ENCODE assay signal across 8 mouse cellular contexts in genomic region chr19:46306268-46306610, GRCm38 (mm10). TPM values are rescaled to one million over a fixed set of nuclear protein-coding genes. Genes with fewer than 3 reads are reported as not detected.
DNase-seq lines count a peak whose midpoint lies in the region; ATAC-seq lines count a peak whose summit lies in the region.

No protein-coding gene starts in this region.

- peak overlapping the region; percentile 100 for H3K4me3 ChIP-seq in megakaryocyte, embryonic 14.5 days (replicated peaks)
- peak overlapping the region; percentile 81 for H3K4me3 ChIP-seq in intestine, embryonic 16.5 days (ENCODE audit: low read length)
- peak overlapping the region; percentile 47 for H3K4me3 ChIP-seq in neural tube, embryonic 15.5 days (replicated peaks)

- ATAC-seq in megakaryocyte, adult 5-6 weeks (ENCODE audit: poor library complexity, severe bottlenecking), result no peak
- no peak for ATAC-seq in intestine, embryonic 16.5 days
- ATAC-seq in neural tube, embryonic 15.5 days (ENCODE audit: low FRiP score), result no peak

- no peaks in the 10 kb centered on the region for H3K9me3 ChIP-seq in megakaryocyte, embryonic 14.5 days
- no peaks in the 10 kb centered on the region for H3K9me3 ChIP-seq in intestine, embryonic 16.5 days (ENCODE audit: control insufficient read depth, low read length)
- H3K9me3 ChIP-seq in neural tube, embryonic 15.5 days (replicated peaks), result no peaks in the 10 kb centered on the region

- peak overlapping the region; percentile 98 for H3K4me2 ChIP-seq in intestine, embryonic 16.5 days (ENCODE audit: low read depth, low read length)
- H3K4me2 ChIP-seq in neural tube, embryonic 15.5 days, result peak overlapping the region; percentile 93

- 55% methylated on average over 5 of the region's 5 CpGs for WGBS in intestine, embryonic 16.5 days
- WGBS in neural tube, embryonic 15.5 days, result 56% methylated on average over 5 of the region's 5 CpGs

- peak overlapping the region; percentile 45; the same call in 1 of the 2 replicates for H3K27ac ChIP-seq in intestine, embryonic 16.5 days (ENCODE audit: low read length)
- H3K27ac ChIP-seq in neural tube, embryonic 15.5 days (replicated peaks), result no peak overlapping the region

- peak overlapping the region; percentile 79 for H3K9ac ChIP-seq in intestine, embryonic 16.5 days (ENCODE audit: low read depth, low read length)
- H3K9ac ChIP-seq in neural tube, embryonic 15.5 days (replicated peaks), result 0 out of 2 replicates have a peak overlapping the region, but pooled peaks have one; percentile 44

- peaks cover 43% of the 10 kb centered on the region for H3K36me3 ChIP-seq in megakaryocyte, embryonic 14.5 days (replicated peaks; ENCODE audit: low read length)
- H3K36me3 ChIP-seq in intestine, embryonic 16.5 days (ENCODE audit: control insufficient read depth, insufficient read depth, low read length), result 0 out of 2 replicates have a peak, but pooled peaks cover 3% of the 10 kb centered on the region
- peaks cover 2% of the 10 kb centered on the region; the same call in 1 of the 2 replicates for H3K36me3 ChIP-seq in neural tube, embryonic 15.5 days

- peaks cover 28% of the 10 kb centered on the region for H3K27me3 ChIP-seq in megakaryocyte, embryonic 14.5 days (replicated peaks)
- H3K27me3 ChIP-seq in intestine, embryonic 16.5 days (replicated peaks; ENCODE audit: control insufficient read depth, insufficient read depth, low read length), result peaks cover 5% of the 10 kb centered on the region; the same call in 1 of the 2 replicates
- peaks cover 42% of the 10 kb centered on the region for H3K27me3 ChIP-seq in neural tube, embryonic 15.5 days (replicated peaks)

- H3K4me1 ChIP-seq in megakaryocyte, embryonic 14.5 days, result peaks cover 51% of the 10 kb centered on the region
- peaks cover 25% of the 10 kb centered on the region for H3K4me1 ChIP-seq in intestine, embryonic 16.5 days (ENCODE audit: control insufficient read depth, insufficient read depth, low read length)
- H3K4me1 ChIP-seq in neural tube, embryonic 15.5 days, result peaks cover 39% of the 10 kb centered on the region

- DNase-seq in cerebellum, adult 11-12 months, result peak; percentile 19
- DNase-seq in cerebellum, adult 8-10 months, result no peak
- DNase-seq in right cerebral cortex, postnatal 14 days, result no peak
- no peak for DNase-seq in urinary bladder, postnatal 25 days (ENCODE audit: low spot score)

RNA-seq across cellular contexts. Expression of gene Nfkb2, which starts 2.1 kb away (rescaled TPM):
- 32.0 and 46.7 TPM in 2 replicates for polyA plus RNA-seq in megakaryocyte, embryonic 14.5 days (2012; ENCODE audit: insufficient read depth, low replicate concordance)
- total RNA-seq in megakaryocyte, adult 5-6 weeks (2015), result 8.1 and 10.0 TPM in 2 replicates
- total RNA-seq in megakaryocyte, adult 5-6 weeks (2017), result 14.6 and 20.3 TPM in 2 replicates
- polyA plus RNA-seq in intestine, embryonic 16.5 days (2015; fragmentation: Nextera tagmentation; extraction: Ambion mirVana), result 9.1 and 9.8 TPM in 2 replicates
- polyA plus RNA-seq in neural tube, embryonic 15.5 days (2015; fragmentation: Nextera tagmentation; extraction: Ambion mirVana), result 2.4 and 10.0 TPM in 2 replicates

RNA-seq across cellular contexts. Expression of gene Psd, which starts 20.7 kb away (rescaled TPM):
- 0.19 TPM in 1 of 2 replicates, not detected in the other for polyA plus RNA-seq in megakaryocyte, embryonic 14.5 days (2012; ENCODE audit: insufficient read depth, low replicate concordance)
- 0.11 and 0.36 TPM in 2 replicates for total RNA-seq in megakaryocyte, adult 5-6 weeks (2015)
- not detected in 2 replicates for total RNA-seq in megakaryocyte, adult 5-6 weeks (2017)
- 13.2 and 13.6 TPM in 2 replicates for polyA plus RNA-seq in intestine, embryonic 16.5 days (2015; fragmentation: Nextera tagmentation; extraction: Ambion mirVana)
- 88.4 and 118 TPM in 2 replicates for polyA plus RNA-seq in neural tube, embryonic 15.5 days (2015; fragmentation: Nextera tagmentation; extraction: Ambion mirVana)

RNA-seq across cellular contexts. Expression of gene Fbxl15, which starts 21.7 kb away (rescaled TPM):
- 17.4 and 18.6 TPM in 2 replicates for polyA plus RNA-seq in megakaryocyte, embryonic 14.5 days (2012; ENCODE audit: insufficient read depth, low replicate concordance)
- 1.9 and 2.1 TPM in 2 replicates for total RNA-seq in megakaryocyte, adult 5-6 weeks (2015)
- total RNA-seq in megakaryocyte, adult 5-6 weeks (2017), result 1.3 and 1.8 TPM in 2 replicates
- 17.3 and 18.9 TPM in 2 replicates for polyA plus RNA-seq in intestine, embryonic 16.5 days (2015; fragmentation: Nextera tagmentation; extraction: Ambion mirVana)
- 44.0 and 52.3 TPM in 2 replicates for polyA plus RNA-seq in neural tube, embryonic 15.5 days (2015; fragmentation: Nextera tagmentation; extraction: Ambion mirVana)

RNA-seq across cellular contexts. Expression of gene Cuedc2, which starts 32.3 kb away (rescaled TPM):
- 39.1 and 126 TPM in 2 replicates for polyA plus RNA-seq in megakaryocyte, embryonic 14.5 days (2012; ENCODE audit: insufficient read depth, low replicate concordance)
- 31.3 and 33.1 TPM in 2 replicates for total RNA-seq in megakaryocyte, adult 5-6 weeks (2015)
- total RNA-seq in megakaryocyte, adult 5-6 weeks (2017), result 108 and 114 TPM in 2 replicates
- 127 and 132 TPM in 2 replicates for polyA plus RNA-seq in intestine, embryonic 16.5 days (2015; fragmentation: Nextera tagmentation; extraction: Ambion mirVana)
- 322 and 350 TPM in 2 replicates for polyA plus RNA-seq in neural tube, embryonic 15.5 days (2015; fragmentation: Nextera tagmentation; extraction: Ambion mirVana)

RNA-seq across cellular contexts. Expression of gene Mfsd13a, which starts 34.7 kb away (rescaled TPM):
- polyA plus RNA-seq in megakaryocyte, embryonic 14.5 days (2012; ENCODE audit: insufficient read depth, low replicate concordance), result 8.8 and 9.9 TPM in 2 replicates
- total RNA-seq in megakaryocyte, adult 5-6 weeks (2015), result 17.2 and 18.1 TPM in 2 replicates
- total RNA-seq in megakaryocyte, adult 5-6 weeks (2017), result 8.1 and 11.7 TPM in 2 replicates
- 16.2 and 16.3 TPM in 2 replicates for polyA plus RNA-seq in intestine, embryonic 16.5 days (2015; fragmentation: Nextera tagmentation; extraction: Ambion mirVana)
- 13.2 and 13.9 TPM in 2 replicates for polyA plus RNA-seq in neural tube, embryonic 15.5 days (2015; fragmentation: Nextera tagmentation; extraction: Ambion mirVana)

Comparison
In these comparisons a context has a peak if more than half of its experiments do, and no peak if none do; other contexts are left out.
1. H3K4me3 ChIP-seq: peak in every context shown above with its lines; median percentile 100 in megakaryocyte, embryonic 14.5 days; 81 in intestine, embryonic 16.5 days; 47 in neural tube, embryonic 15.5 days.
2. RNA of gene Psd, which starts 20.7 kb away (polyA plus RNA-seq): 88.4 to 118 TPM in neural tube, embryonic 15.5 days and 13.2 to 13.6 TPM in intestine, embryonic 16.5 days; 0.19 TPM in megakaryocyte, embryonic 14.5 days; every median in the first group is over 10 times any median in the second.